Mouse (Mus musculus) cerebellum, adult 2 months (tissue): ENCODE data around the gene Cyp2j7. TPM values are rescaled to one million over a fixed set of nuclear protein-coding genes. Genes with fewer than 3 reads are reported as not detected.
A peak's percentile ranks its signal among the peaks of the same experiment; 100 is the strongest.
"Not testable (repeated sequence)": the region's sequence is repeated elsewhere in the genome, so short reads cannot be mapped to it uniquely, and the experiment has no call there.

Source experiments
- DNase-seq, 2 experiments: peaks; one replicate each; pipeline ENCODE4 v3.0.0; 2021
- H3K27ac ChIP-seq: fragments of 200-500 bp; 2 replicates; pipeline ENCODE4 v1.5.1; 2012; ENCODE audit warnings: low read length, control low read depth, inconsistent platforms; ENCODE audit not compliant: insufficient read depth
- H3K27me3 ChIP-seq: fragments of 200-500 bp; 2 replicates; pipeline ENCODE4 v1.6.1; 2012; ENCODE audit warnings: inconsistent platforms, mild to moderate bottlenecking, low read length, moderate library complexity; ENCODE audit not compliant: control insufficient read depth, insufficient read depth
- H3K4me1 ChIP-seq: fragments of 200-500 bp; 2 replicates; pipeline ENCODE4 v1.6.1; 2011; ENCODE audit warnings: low read length; ENCODE audit not compliant: control insufficient read depth, insufficient read depth
- H3K4me3 ChIP-seq: fragments of 200-500 bp; replicated peaks from 2 replicates; pipeline ENCODE3; 2011; ENCODE audit warnings: mild to moderate bottlenecking, low read depth, low read length, control low read depth; ENCODE audit not compliant: insufficient read depth
- CTCF ChIP-seq: fragments of 200-500 bp; IDR thresholded peaks from 2 replicates; pipeline ENCODE4 v1.5.1; 2011; ENCODE audit warnings: low read depth, mild to moderate bottlenecking, control low read depth, low read length, moderate library complexity, borderline replicate concordance; ENCODE audit not compliant: insufficient read depth
- POLR2A ChIP-seq: fragments of 200-500 bp; IDR thresholded peaks from 2 replicates; pipeline ENCODE4 v1.6.1; 2011; ENCODE audit warnings: low read length, control low read depth, borderline replicate concordance; ENCODE audit not compliant: insufficient read depth
- WGBS: fragments of 180-500 bp; shearing (Covaris S2); methylation state at CpG from one replicate; pipeline ENCODE4 v1.1.7; 2018; 5-methylcytosine and 5-hydroxymethylcytosine counted together
- polyA plus RNA-seq: library from polyadenylated mRNA; depleted of rRNA; stranded (reverse); fragments of >200 nt; gene quantifications from 2 replicates; pipeline ENCODE4 v1.2.3, GENCODE M21; 2012; rRNA removed

The Cyp2j7 gene
- polyA plus RNA-seq: not detected in 2 replicates

- 80% methylated on average over 3 of the region's 3 CpGs for WGBS
- H3K4me3 ChIP-seq: no peak within 1 kb of the TSS
- H3K27me3 ChIP-seq: no peaks in the 10 kb centered on the region
- DNase-seq: no peak
- TF ChIP-seq POLR2A: no peak
- TF ChIP-seq CTCF: no peak
- no peaks in the 10 kb centered on the region for H3K4me1 ChIP-seq
- H3K27ac ChIP-seq: no peak within 1 kb of the TSS
Measured at GRCm38 (mm10) chr4:96236559-96236958, at the start of gene Cyp2j7. TSS of gene Cyp2j7 (minus strand) at chr4:96236659.

DNA sequence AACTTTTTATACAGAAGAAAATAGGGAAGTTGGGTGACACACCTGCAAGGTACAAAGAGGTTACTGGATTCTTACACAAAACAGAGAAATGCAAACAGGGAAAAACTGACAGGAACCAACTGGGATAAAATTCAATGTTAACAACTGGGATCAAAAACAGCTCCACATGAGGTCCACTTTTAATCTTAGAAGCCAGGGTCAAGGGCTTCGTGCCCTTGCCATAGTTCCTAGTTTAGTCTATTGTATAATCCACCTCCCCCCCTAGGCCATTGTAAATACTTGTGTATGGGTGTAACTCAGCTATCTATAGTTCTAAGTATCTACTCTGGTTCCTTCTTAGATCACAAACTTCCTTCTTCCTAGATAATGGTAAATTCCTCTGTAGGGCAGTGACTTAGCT lies 40.4 kb upstream of the Cyp2j7 start:
- not testable (repeated sequence) for DNase-seq, H3K4me1 ChIP-seq, H3K4me3 ChIP-seq, H3K27ac ChIP-seq, H3K27me3 ChIP-seq
- 56% methylated on average over 1 of the region's 1 CpGs for WGBS

- no peak overlapping the region for H3K4me3 ChIP-seq
- DNase-seq: peak; percentile 10 to 21
- TF ChIP-seq POLR2A: no peak
- peak; percentile 45; the same call in 1 of the 2 replicates for TF ChIP-seq CTCF
Measured at GRCm38 (mm10) chr4:96273907-96274306, 37.4 kb upstream of the Cyp2j7 start.

DNA sequence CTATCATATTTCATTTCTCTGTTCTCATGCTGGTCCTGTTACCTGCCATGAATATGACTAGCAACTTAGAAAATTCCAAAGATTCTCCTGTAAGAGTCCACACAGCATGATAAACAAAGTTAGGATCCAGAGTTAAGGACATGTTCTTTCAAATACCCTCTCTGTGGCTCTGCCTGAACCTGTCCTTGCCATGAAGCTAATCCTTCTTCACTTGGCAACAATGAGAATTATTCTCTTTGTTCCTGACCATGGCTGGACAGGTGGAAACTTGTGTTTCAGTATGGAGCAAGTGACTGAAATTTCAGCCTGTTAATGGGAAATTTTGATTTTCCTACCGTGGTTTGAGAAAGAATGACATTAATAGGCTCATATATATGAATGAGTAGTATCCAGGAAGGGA lies 39.8 kb downstream of the Cyp2j7 start:
- DNase-seq: no peak
- H3K27me3 ChIP-seq: no peaks in the 10 kb centered on the region
- WGBS: 79% methylated on average over 1 of the region's 1 CpGs
- H3K27ac ChIP-seq: no peak overlapping the region
- H3K4me3 ChIP-seq: no peak overlapping the region
- TF ChIP-seq CTCF: no peak
- TF ChIP-seq POLR2A: no peak
- H3K4me1 ChIP-seq: no peaks in the 10 kb centered on the region

More at GRCm38 (mm10) chr4:96273907-96274306, 37.4 kb upstream of the Cyp2j7 start:
- H3K4me1 ChIP-seq: no peaks in the 10 kb centered on the region
- no peaks in the 10 kb centered on the region for H3K27me3 ChIP-seq
- H3K27ac ChIP-seq: no peak overlapping the region

DNA sequence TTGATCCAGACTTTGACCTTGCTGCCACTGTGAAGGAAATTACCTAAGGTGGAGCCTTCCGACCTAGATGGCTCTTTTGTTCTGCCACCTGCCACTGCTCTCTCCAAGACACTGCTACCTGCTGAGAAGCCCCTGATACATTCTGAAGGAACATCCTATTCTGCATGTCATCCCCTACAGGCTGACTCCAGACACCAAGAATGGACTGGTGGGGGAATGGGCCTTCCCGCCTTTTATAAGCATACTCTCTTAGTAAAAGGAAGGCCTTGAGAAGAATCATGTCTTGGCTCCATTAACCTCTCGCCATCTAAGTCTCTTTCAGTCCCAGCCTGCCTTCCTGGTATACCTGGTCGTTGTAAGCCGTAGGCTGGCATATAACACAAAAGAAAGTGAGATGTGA lies 47.1 kb downstream of the Cyp2j7 start:
- WGBS: 87% methylated on average over 5 of the region's 5 CpGs
- not testable (repeated sequence) for H3K27ac ChIP-seq

GRCm38 (mm10) chr4:96188671-96189070 lies 47.8 kb downstream of the Cyp2j7 start:
- H3K27ac ChIP-seq, DNase-seq, H3K4me3 ChIP-seq, H3K27me3 ChIP-seq, H3K4me1 ChIP-seq: not testable (repeated sequence)
- WGBS: 88% methylated on average over 2 of the region's 2 CpGs

More for the DNA sequence above, 47.1 kb downstream of the Cyp2j7 start:
- not testable (repeated sequence) for H3K4me1 ChIP-seq, H3K4me3 ChIP-seq, DNase-seq, H3K27me3 ChIP-seq

DNA sequence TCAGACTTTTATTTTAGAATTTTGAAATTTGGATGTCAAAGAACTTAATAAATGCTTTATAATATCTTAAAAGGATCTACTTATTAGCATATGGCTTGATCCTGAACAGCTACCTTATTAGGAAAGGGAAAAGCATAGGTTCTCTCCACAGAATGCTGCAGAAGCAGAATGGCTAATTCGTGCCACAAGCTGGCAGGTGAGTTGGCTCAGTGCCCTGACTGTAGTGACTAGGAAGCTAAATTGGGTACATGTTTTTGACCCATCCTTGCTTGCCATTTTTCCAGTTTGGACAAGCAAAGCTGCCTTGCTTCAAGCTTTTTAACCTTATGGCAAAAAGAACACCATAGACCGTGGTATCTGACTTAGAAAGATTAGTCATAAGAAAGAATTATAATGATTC lies 48.3 kb downstream of the Cyp2j7 start:
- not testable (repeated sequence) for H3K4me1 ChIP-seq, DNase-seq, H3K27me3 ChIP-seq, H3K27ac ChIP-seq, H3K4me3 ChIP-seq
- 51% methylated on average over 2 of the region's 2 CpGs for WGBS

- not testable (repeated sequence) for H3K27me3 ChIP-seq, H3K4me1 ChIP-seq, H3K27ac ChIP-seq, DNase-seq, H3K4me3 ChIP-seq
- 77% methylated on average over 2 of the region's 2 CpGs for WGBS
Measured at GRCm38 (mm10) chr4:96184716-96185115, 51.7 kb downstream of the Cyp2j7 start.

DNA sequence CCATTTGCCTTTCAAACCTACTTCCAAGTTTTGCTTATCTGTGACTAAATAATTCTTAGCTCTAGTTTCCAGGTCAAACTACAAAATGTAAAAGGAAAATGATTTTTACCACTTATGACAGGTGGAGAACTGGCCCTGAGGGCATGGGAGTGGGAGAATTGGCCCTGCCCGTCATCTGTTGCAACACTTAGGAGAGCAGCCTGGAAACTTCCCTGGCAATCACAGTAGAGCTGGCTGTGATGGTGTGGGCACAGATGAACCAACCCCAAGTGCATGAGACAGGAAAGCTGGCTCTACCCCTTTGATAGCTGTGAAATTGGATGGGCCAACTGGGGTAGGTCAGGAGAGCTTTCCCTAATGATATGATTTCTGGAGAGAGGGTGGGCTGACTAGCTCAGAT lies 73.6 kb downstream of the Cyp2j7 start:
- H3K27me3 ChIP-seq: no peaks in the 10 kb centered on the region
- no peak overlapping the region for H3K27ac ChIP-seq
- DNase-seq: peak in 1 of 2 experiments; percentile 6
- no peak overlapping the region for H3K4me3 ChIP-seq
- 49% methylated on average over 1 of the region's 1 CpGs for WGBS
- no peaks in the 10 kb centered on the region for H3K4me1 ChIP-seq
- TF ChIP-seq POLR2A: no peak
- no peak for TF ChIP-seq CTCF
